Mouse (Mus musculus) gastrocnemius, postnatal 14 days (tissue): ENCODE results near the gene Pp2d1. TPM values are rescaled to one million over a fixed set of nuclear protein-coding genes. Genes with fewer than 3 reads are reported as not detected.
A peak's percentile ranks its signal among the peaks of the same experiment; 100 is the strongest.
"Not testable (repeated sequence)": the region's sequence is repeated elsewhere in the genome, so short reads cannot be mapped to it uniquely, and the experiment has no call there.

ENCODE experiments used
- DNase-seq: peaks from one replicate; pipeline ENCODE4 v3.0.0; 2021; ENCODE audit warnings: mixed read lengths
- intact Hi-C: fragments of 180-260 bp; cut with DNase I; formaldehyde crosslinking; loops from one replicate; pipeline ENCODE4 v1.15.1; 2025; ENCODE audit warnings: low total_unique reads
- long read RNA-seq, 2 experiments: library from polyadenylated mRNA; stranded (forward); transcript quantifications; one replicate each; pipeline ENCODE4 v2.0.0; 2021
- total RNA-seq, 2 experiments: library from RNA; stranded (reverse); gene quantifications; 2 replicates each; pipeline ENCODE4 v1.2.3; 2021

The Pp2d1 gene
- total RNA-seq, result not detected
- long read RNA-seq, experiment 1, result 0 reads
- long read RNA-seq, experiment 2, result 0 reads

GRCm38 (mm10) chr17:53539351-53539750 lies at the start of gene Pp2d1:
Gene Pp2d1, minus strand, starts transcription at chr17:53539451.
- intact Hi-C loops, DNase-seq: not testable (repeated sequence)

DNA sequence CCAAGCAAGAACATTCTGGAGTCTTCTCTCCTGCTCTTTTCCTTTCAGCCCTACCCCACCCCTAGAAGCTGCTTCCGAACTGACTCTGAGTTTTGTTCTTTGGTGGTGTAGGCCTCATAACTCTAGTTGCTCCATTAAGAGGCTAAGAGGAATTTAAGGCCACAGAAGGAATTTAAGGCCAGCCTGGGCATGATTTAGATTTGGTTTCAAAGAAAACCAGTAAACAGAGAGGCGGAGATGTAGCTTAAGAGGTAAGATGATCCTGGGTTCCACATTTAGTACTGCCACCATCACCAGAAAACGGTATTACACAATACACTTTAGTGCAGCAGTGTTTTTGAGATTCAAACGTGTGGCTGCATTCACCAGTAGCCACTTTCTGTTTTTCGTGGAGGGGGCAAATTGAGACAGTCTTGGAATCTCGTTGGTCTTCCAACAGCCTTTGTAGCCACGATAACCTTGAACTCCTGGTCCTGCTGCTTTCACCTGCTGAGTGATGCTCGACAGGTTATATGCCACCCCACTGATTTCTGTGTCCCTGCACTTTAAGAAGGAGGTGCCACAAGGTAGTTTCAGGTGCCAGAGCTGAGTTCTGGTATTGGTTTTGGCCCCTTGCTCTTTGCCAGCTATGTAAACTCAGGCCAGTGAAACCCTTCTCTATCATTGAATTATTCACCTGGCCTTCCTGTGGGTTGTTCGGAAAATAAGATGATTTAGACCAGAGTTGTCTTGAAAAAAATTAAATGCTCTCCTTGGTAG lies 49.0 kb upstream of the Pp2d1 start:
- DNase-seq, result no peak
- intact Hi-C loops, result no loop called here

- DNase-seq, result peak; percentile 87
- intact Hi-C loops, result no loop called here
Observed at GRCm38 (mm10) chr17:53587074-53587851, 48.0 kb upstream of the Pp2d1 start.

- intact Hi-C loops, result no loop called here
- no peak for DNase-seq
Observed at GRCm38 (mm10) chr17:53583846-53584579, 44.8 kb upstream of the Pp2d1 start.

DNA sequence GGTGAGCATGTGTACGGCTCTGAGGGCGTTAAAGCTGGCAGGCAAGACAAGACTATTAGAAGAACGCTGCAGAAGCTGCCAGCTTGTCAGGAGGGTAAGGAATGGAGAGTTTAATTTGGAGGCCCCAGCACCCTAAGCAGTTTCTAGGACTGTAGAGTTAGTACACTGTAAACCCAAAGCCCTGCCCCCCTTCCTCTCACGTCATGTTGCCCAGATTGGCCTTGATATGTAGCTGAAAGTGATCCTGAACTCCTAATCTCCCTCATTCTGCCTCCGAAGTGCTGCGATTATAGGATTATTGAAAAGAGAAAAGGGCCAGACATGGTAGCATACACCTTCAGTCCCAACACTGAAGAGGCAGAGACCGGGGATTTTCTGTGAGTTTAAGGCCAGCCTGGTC lies 43.6 kb upstream of the Pp2d1 start:
- no peak for DNase-seq
- intact Hi-C loops, result no loop called here

- no peak for DNase-seq
- intact Hi-C loops, result no loop called here
Observed at GRCm38 (mm10) chr17:53582026-53582585, 42.9 kb upstream of the Pp2d1 start.

- intact Hi-C loops, result no loop called here
- no peak for DNase-seq
Observed at GRCm38 (mm10) chr17:53580237-53580636, 41.0 kb upstream of the Pp2d1 start.

- DNase-seq, result no peak
- intact Hi-C loops, result no loop called here
Observed at GRCm38 (mm10) chr17:53579612-53580011, 40.4 kb upstream of the Pp2d1 start.

GRCm38 (mm10) chr17:53578776-53579175 lies 39.5 kb upstream of the Pp2d1 start:
- intact Hi-C loops, result no loop called here
- no peak for DNase-seq

DNA sequence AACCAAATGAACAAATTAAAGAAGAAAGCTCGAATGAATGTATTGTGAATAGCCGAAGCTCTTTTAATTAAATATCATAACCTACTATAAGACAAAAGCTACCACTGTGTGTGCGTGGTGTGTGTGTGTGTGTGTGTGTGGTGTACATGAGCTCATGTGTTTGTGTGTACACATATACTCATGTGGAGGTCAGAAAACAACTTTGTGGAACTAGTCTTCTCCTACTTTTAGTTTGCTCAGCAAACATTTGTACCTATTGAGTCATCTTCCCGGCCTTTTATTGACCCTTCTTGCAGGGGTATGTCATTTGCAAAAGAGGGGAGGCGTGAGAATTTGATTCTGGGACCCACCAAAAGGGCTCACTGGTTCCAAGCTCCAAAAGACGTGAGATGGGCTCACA lies 39.0 kb upstream of the Pp2d1 start:
- intact Hi-C loops, result no loop called here
- DNase-seq, result no peak

DNA sequence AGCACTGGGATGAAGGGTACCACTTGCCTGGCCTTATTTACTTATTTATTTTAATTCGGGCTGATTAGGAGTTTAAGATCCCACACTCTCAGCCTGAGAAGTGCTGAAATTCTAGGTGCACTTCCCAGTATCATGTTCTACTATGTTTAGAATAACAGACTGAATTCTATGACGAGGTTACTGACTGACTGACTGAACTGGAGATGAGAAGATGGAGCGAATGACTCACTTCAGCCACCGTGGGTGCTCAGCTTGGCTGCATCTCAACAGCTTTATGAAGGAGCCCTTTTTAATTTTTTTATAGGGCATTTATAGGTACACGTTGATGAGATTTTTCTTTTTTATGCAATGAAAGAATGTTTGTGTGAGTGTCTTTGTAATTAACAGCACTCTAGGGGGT lies 38.5 kb upstream of the Pp2d1 start:
- no peak for DNase-seq
- intact Hi-C loops, result no loop called here

DNA sequence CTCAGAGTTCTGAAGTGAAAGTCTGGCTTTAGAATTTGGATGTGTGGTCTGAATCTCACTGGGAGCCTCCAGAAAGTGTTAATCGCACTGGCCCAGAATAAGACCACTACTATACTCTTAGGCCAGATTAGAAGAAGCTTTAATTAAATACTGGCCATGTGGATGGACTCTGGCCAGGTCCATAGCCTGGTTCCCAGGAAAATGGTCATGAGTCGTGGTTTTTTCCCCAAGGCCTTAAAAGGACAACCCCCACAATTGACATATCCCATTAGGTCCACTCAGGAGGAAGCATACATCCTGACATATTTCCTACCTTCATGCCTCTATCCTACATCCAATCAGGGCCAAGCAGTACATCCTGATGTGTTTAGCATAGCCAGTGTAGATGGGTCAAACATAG lies 37.9 kb upstream of the Pp2d1 start:
- intact Hi-C loops, result no loop called here
- no peak for DNase-seq

DNA sequence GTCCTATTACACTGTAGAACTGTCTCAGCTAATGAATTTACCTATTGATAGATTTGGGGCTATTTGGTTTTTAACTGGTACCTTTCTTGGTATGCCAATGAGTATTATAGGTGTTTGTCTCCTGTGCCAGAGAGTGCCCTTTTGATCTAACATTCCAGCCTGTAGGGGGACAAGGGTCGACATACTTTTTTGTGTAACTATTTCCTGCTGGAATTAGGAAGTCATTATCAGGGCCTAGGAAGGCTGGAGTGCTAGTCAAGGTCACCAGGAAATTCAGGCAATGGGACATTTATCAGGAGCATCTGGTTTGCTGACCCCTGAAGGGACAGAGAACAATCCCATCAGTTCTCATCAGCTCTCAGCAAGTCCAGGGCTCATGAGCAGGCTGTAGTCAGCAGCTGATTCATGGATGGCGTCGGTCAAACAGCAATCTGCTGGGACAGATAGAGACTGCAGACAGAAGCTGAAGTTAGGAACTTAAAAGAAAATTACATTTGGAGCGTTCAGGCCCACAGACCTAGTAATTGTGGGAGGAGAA lies 33.8 kb upstream of the Pp2d1 start:
- DNase-seq, result no peak
- intact Hi-C loops, result no loop called here

DNA sequence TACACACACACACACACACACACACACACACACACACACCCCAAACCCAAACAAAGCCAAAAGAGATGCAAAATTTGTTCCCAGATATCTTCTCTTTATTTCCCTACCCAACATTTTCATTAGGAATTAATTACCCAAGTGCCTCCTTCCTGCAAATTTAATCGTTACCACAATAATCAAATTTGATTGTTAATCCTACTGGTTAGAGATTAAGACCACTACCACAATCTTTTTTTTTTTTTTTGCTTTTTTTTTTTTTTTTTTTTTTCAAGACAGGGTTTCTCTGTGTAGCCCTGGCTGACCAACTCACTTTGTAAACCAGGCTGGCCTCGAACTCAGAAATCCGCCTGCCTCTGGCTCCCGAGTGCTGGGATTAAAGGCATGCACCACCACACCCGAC lies 31.7 kb upstream of the Pp2d1 start:
- intact Hi-C loops, DNase-seq: not testable (repeated sequence)

- intact Hi-C loops, result no loop called here
- no peak for DNase-seq
Observed at GRCm38 (mm10) chr17:53570361-53570875, 31.2 kb upstream of the Pp2d1 start.

DNA sequence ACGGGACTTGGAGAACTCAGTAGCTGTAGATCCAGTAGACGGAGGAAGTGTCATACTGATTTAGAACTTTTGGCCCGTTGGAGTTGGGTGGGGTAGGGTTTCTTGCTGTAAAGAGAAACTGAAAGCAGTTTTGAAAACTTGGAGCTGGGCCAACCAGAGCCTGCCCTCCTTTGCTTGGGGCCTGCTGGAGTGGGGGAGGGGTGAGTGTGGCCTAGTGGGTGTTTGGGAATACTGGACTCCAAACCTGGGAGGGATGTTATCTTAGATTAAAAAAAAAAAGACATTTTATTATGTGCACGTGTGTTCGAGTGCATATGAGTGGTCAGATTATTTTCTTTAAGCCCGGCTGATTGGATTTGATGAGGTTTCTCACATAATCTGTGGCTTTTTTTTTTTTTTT lies 30.6 kb upstream of the Pp2d1 start:
- intact Hi-C loops, result no loop called here
- DNase-seq, result peak; percentile 78

DNA sequence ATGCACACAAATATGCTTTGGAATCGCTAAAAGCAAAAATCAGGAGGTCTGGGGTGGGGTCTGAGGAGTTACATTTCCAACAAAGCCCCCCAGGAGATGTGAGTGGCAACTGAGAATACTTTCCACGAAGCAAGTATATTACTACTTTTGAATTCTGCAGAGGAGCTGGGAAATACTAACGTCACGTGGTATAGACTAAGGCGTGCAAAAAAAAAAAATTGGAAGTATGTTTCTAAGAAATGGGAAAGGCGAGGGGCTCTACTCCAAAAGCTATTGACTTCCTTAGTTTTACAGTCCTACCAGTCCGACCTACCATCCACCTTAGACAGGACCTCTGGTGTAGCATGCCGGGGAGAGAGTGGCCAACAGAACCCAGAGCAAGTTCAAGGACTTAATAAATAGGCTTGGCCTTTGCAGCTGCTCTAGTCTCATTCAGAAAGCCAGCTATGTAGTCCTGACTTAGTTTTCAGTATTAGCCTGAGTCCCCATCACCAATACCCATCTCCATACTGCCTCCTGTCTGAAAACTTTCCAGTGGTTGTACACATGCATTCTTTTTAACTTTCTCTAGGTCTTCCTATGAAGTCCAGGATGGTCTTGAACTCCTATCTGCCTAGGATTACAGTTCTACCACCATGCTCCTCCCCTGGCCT lies 29.6 kb upstream of the Pp2d1 start:
- intact Hi-C loops, result no loop called here
- no peak for DNase-seq

DNA sequence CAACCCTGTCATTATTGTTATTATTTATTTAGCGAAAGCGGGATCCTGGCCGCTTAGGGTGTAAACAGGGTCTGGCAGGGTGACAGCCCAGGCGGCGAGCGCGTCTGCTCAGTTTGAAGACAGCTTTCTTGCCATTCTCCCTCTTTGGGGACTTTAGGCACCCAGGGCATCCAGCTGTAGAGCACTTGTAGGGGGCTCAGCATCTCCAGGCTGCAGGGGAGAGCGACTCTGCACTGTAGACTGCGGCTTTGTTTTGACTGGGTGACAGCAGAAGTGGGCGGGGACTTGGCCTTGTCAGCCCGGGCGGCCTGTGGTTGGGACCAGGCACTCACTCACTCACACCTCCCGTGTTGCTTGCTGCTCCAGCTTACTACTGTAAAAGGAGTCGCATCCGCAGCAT lies 28.9 kb upstream of the Pp2d1 start:
- DNase-seq, result peak; percentile 85
- intact Hi-C loops, result no loop called here
